Mouse (Mus musculus): Measurements from ENCODE around the gene Esr1. TPM values are rescaled to one million over a fixed set of nuclear protein-coding genes. Genes with fewer than 3 reads are reported as not detected.

The Esr1 gene
- polyA plus RNA-seq, 1 experiment, result 1.6 TPM

DNA sequence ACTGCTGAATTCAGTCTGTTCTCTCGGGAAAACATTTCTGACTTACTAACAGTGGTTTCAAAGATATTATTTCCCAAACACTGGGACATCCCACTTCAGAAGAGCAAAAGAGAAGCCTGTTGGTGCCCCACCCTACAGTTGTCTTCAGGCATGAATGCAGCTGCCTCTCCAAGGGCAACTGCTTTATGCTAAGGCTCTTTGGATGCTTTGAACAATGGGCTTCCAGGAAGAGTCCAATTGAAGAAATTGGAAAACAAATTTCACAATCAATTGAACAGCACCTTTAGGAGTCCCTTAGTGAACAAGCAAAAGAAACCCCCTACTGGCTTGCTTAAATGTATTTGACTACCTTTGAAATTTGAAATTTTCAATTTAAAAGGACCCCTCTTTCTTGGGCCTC, 415.8 kb downstream of the Esr1 start:
- H3K4me1 ChIP-seq (ENCODE audit: control insufficient read depth, insufficient read depth, low read length), result peaks cover 3% of the 10 kb centered on the region; the same call in 1 of the 2 replicates
- H3K27ac ChIP-seq (ENCODE audit: insufficient read depth, low read length), result no peak overlapping the region
- H3K4me3 ChIP-seq (ENCODE audit: insufficient read depth, low read length), result no peak overlapping the region
- no peak for TF ChIP-seq CTCF (IDR thresholded peaks at IDR 0.05; ENCODE audit: borderline replicate concordance, insufficient read depth, low read length)
- TF ChIP-seq POLR2A (IDR thresholded peaks at IDR 0.05; ENCODE audit: low read depth, low read length), result no peak

DNA sequence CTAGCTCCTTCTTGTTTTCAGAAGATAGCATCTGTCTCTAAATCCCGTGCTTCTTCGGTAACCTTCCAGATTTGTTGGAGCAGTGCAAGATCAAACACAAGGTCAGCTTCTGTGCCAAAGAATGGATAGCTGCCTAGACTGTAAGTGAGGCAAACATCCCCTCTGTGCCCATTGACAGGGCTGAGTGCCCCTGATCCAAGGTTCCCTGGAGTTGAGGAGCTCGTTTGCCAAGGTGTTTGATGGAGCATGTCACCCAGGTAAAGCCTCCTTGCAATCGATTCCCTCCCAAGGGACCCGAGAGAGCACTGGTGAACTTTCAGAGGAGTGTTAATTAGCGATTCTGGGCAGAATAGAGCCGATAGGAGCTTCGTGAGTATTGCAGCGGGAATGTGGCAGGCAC, 416.9 kb downstream of the Esr1 start:
- H3K27ac ChIP-seq (ENCODE audit: insufficient read depth, low read length), result no peak overlapping the region
- peaks cover 3% of the 10 kb centered on the region; the same call in 1 of the 2 replicates for H3K4me1 ChIP-seq (ENCODE audit: control insufficient read depth, insufficient read depth, low read length)
- TF ChIP-seq POLR2A (IDR thresholded peaks at IDR 0.05; ENCODE audit: low read depth, low read length) (no peak), CTCF (IDR thresholded peaks at IDR 0.05; ENCODE audit: borderline replicate concordance, insufficient read depth, low read length) (no peak)
- no peak overlapping the region for H3K4me3 ChIP-seq (ENCODE audit: insufficient read depth, low read length)

DNA sequence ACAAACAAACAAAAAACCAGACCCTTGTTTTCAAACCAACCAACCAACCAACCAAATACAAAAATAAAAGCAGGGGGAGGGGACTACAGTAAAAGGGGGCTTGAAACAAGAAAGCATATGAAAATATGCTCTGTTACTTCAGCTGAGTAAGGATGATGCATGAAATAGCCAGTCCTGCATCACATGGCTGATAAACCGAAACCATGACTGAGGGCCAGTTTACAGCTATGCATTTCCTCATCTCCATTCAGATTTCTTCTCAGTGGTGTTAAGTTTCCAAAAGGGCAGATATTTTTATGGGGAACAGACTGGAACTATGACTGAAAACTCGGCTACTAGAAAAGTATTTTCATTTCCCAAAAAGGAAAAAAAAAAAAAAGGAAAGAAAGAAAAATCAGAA, 417.8 kb downstream of the Esr1 start:
- Histone ChIP-seq H3K4me1 (ENCODE audit: control insufficient read depth, insufficient read depth, low read length) (peaks cover 3% of the 10 kb centered on the region; the same call in 1 of the 2 replicates), H3K4me3 (ENCODE audit: insufficient read depth, low read length) (no peak overlapping the region), H3K27ac (ENCODE audit: insufficient read depth, low read length) (no peak overlapping the region)
- TF ChIP-seq POLR2A (IDR thresholded peaks at IDR 0.05; ENCODE audit: low read depth, low read length), result no peak
- no peak for TF ChIP-seq CTCF (IDR thresholded peaks at IDR 0.05; ENCODE audit: borderline replicate concordance, insufficient read depth, low read length)

GRCm38 (mm10) chr10:5029883-5030282, 418.5 kb downstream of the Esr1 start:
- H3K4me1 ChIP-seq (ENCODE audit: control insufficient read depth, insufficient read depth, low read length), result peaks cover 3% of the 10 kb centered on the region; the same call in 1 of the 2 replicates
- TF ChIP-seq CTCF (IDR thresholded peaks at IDR 0.05; ENCODE audit: borderline replicate concordance, insufficient read depth, low read length), result no peak
- TF ChIP-seq POLR2A (IDR thresholded peaks at IDR 0.05; ENCODE audit: low read depth, low read length), result no peak
- H3K4me3 ChIP-seq (ENCODE audit: insufficient read depth, low read length), result no peak overlapping the region
- H3K27ac ChIP-seq (ENCODE audit: insufficient read depth, low read length), result no peak overlapping the region

- Histone ChIP-seq H3K27ac (ENCODE audit: insufficient read depth, low read length) (peak overlapping the region; percentile 45), H3K4me3 (ENCODE audit: insufficient read depth, low read length) (no peak overlapping the region), H3K4me1 (ENCODE audit: control insufficient read depth, insufficient read depth, low read length) (peaks cover 3% of the 10 kb centered on the region; the same call in 1 of the 2 replicates)
- TF ChIP-seq CTCF (IDR thresholded peaks at IDR 0.05; ENCODE audit: borderline replicate concordance, insufficient read depth, low read length) (no peak), POLR2A (IDR thresholded peaks at IDR 0.05; ENCODE audit: low read depth, low read length) (no peak)
Measured at GRCm38 (mm10) chr10:5032192-5033048, 421.0 kb downstream of the Esr1 start.

- H3K4me1 ChIP-seq (ENCODE audit: control insufficient read depth, insufficient read depth, low read length), result peaks cover 7% of the 10 kb centered on the region; the same call in 1 of the 2 replicates
- TF ChIP-seq POLR2A (IDR thresholded peaks at IDR 0.05; ENCODE audit: low read depth, low read length) (no peak), CTCF (IDR thresholded peaks at IDR 0.05; ENCODE audit: borderline replicate concordance, insufficient read depth, low read length) (no peak)
- H3K4me3 ChIP-seq (ENCODE audit: insufficient read depth, low read length), result no peak overlapping the region
- H3K27ac ChIP-seq (ENCODE audit: insufficient read depth, low read length), result no peak overlapping the region
Measured at GRCm38 (mm10) chr10:5041254-5041653, 429.9 kb downstream of the Esr1 start.

- TF ChIP-seq CTCF (IDR thresholded peaks at IDR 0.05; ENCODE audit: borderline replicate concordance, insufficient read depth, low read length) (no peak), POLR2A (IDR thresholded peaks at IDR 0.05; ENCODE audit: low read depth, low read length) (no peak)
- Histone ChIP-seq H3K4me3 (ENCODE audit: insufficient read depth, low read length) (no peak overlapping the region), H3K27ac (ENCODE audit: insufficient read depth, low read length) (no peak overlapping the region), H3K4me1 (ENCODE audit: control insufficient read depth, insufficient read depth, low read length) (peaks cover 7% of the 10 kb centered on the region; the same call in 1 of the 2 replicates)
Measured at GRCm38 (mm10) chr10:5044481-5044880, 433.1 kb downstream of the Esr1 start.

DNA sequence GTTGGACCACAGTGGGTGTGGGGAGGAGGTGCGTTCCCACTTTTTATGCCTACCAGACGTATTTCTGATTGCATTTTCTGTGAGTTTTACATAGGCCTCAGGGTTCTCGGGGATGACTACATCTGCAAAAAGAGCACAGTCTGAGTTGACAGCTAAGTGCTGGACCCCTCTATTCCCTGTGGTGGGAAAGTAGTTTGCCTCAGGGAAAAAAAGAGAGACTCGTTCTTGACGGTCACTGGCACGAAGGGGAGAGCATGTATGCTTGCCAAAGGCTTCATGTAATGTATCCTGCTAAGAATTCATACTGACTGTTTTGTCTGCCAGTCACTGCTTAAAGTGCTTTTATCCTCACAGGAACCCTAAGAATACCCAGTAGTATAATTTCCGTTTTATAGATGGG, 433.8 kb downstream of the Esr1 start:
- TF ChIP-seq POLR2A (IDR thresholded peaks at IDR 0.05; ENCODE audit: low read depth, low read length) (no peak), CTCF (IDR thresholded peaks at IDR 0.05; ENCODE audit: borderline replicate concordance, insufficient read depth, low read length) (no peak)
- Histone ChIP-seq H3K4me3 (ENCODE audit: insufficient read depth, low read length) (no peak overlapping the region), H3K27ac (ENCODE audit: insufficient read depth, low read length) (no peak overlapping the region)

GRCm38 (mm10) chr10:5045671-5046070, 434.3 kb downstream of the Esr1 start:
- H3K27ac ChIP-seq (ENCODE audit: insufficient read depth, low read length), result no peak overlapping the region
- H3K4me1 ChIP-seq (ENCODE audit: control insufficient read depth, insufficient read depth, low read length), result peaks cover 7% of the 10 kb centered on the region; the same call in 1 of the 2 replicates
- no peak overlapping the region for H3K4me3 ChIP-seq (ENCODE audit: insufficient read depth, low read length)
- TF ChIP-seq CTCF (IDR thresholded peaks at IDR 0.05; ENCODE audit: borderline replicate concordance, insufficient read depth, low read length) (no peak), POLR2A (IDR thresholded peaks at IDR 0.05; ENCODE audit: low read depth, low read length) (no peak)

More for the DNA sequence above, 433.8 kb downstream of the Esr1 start:
- H3K4me1 ChIP-seq (ENCODE audit: control insufficient read depth, insufficient read depth, low read length), result peaks cover 7% of the 10 kb centered on the region; the same call in 1 of the 2 replicates

Other genes starting within 250 kb of the Esr1 start
- gene Zbtb2, start 223.5 kb upstream of the Esr1 start, polyA plus RNA-seq (2011; ENCODE audit: insufficient read length, low read depth, missing spikeins), result 7.1 and 10.6 TPM in 2 replicates
- 44.9 and 47.1 TPM in 2 replicates for gene Rmnd1, start 179.2 kb upstream of the Esr1 start, polyA plus RNA-seq (2011; ENCODE audit: insufficient read length, low read depth, missing spikeins)
- 18.9 and 21.1 TPM in 2 replicates for gene Armt1, start 179.1 kb upstream of the Esr1 start, polyA plus RNA-seq (2011; ENCODE audit: insufficient read length, low read depth, missing spikeins)
- not detected in 2 replicates for gene Ccdc170, start 129.1 kb upstream of the Esr1 start, polyA plus RNA-seq (2011; ENCODE audit: insufficient read length, low read depth, missing spikeins)

Data from embryonic fibroblast, embryonic 13.5 days (primary cell).